Mouse (Mus musculus): Measurements from ENCODE around the gene Igf2bp3.
"Not testable (repeated sequence)": the region's sequence is repeated elsewhere in the genome, so short reads cannot be mapped to it uniquely, and the experiment has no call there.

Igf2bp3 gene

GRCm38 (mm10) chr6:49214928-49215747, at the start of gene Igf2bp3:
TSS of gene Igf2bp3 (minus strand) at chr6:49214957.
- DNase-seq (ENCODE audit: low read depth) = no peak

- DNase-seq (ENCODE audit: low read depth) = not testable (repeated sequence)
These were observed 49.7 kb upstream of the Igf2bp3 start for GRCm38 (mm10) chr6:49264446-49264845.

GRCm38 (mm10) chr6:49263847-49264243, 49.1 kb upstream of the Igf2bp3 start, which contains the start of gene Tra2a:
TSS of gene Tra2a (minus strand) at chr6:49264033.
- peak; percentile 82 for DNase-seq (ENCODE audit: low read depth)

GRCm38 (mm10) chr6:49263081-49263846, 48.5 kb upstream of the Igf2bp3 start:
- no peak for DNase-seq (ENCODE audit: low read depth)

GRCm38 (mm10) chr6:49262421-49262820, 47.7 kb upstream of the Igf2bp3 start:
- DNase-seq (ENCODE audit: low read depth) = no peak

GRCm38 (mm10) chr6:49259711-49260110, 45.0 kb upstream of the Igf2bp3 start:
- DNase-seq (ENCODE audit: low read depth) = no peak

DNA sequence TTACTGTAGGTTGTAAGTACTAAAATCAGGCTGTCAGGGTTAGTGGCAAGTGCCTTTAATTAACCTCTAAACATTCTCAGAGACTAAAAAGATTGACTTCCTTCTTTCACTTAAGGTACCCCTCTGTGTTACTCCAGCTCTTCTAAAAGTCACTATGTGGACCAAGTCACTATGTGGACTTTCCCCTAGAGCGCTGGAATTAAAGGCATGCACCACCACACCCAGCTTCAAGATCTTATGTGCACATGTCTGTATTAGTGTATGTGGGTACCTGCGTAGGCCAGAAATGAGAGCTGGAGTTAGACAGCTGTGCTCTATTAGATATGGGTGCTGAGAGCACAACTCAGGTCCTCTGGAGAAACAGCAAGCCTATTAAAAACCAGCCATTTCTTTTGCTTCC, 43.1 kb upstream of the Igf2bp3 start:
- DNase-seq (ENCODE audit: low read depth) = no peak

DNA sequence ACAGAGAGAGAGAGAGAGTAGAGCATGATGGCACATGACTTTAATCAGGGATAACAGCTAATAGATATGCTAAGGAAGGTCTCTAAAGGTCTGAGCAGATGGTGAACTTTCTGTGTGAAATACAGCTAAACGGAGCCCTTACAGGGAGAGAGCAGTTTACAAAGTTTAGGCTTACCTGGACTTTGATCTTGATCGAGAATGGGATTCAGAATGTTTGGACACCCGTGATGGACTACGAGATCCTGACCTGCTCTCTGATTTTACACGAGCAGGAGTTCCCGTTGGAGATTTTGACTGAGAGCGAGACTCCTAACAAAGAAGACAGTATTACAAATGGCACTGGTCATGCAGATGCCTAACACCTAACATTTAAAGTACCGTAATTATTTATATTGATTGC, 37.5 kb upstream of the Igf2bp3 start:
- no peak for DNase-seq (ENCODE audit: low read depth)

DNA sequence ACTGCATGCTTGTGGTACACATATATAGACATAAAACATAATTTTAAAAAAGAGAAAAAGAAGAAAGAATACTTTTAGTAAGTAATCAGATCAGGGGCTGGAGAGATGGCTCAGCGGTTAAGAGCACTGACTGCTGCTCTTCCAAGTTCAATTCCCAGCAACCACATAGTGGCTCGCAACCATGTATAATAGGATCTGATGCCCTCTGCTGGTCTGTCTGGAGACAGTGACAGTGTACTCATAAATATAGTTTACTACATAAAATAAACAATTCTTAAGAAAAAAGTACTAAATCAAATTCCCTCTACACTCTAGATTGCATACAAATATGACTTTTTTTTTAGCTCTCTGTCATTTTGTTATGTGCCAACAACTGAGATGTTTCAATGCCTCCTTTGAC, 36.4 kb upstream of the Igf2bp3 start:
- DNase-seq (ENCODE audit: low read depth) = no peak

DNA sequence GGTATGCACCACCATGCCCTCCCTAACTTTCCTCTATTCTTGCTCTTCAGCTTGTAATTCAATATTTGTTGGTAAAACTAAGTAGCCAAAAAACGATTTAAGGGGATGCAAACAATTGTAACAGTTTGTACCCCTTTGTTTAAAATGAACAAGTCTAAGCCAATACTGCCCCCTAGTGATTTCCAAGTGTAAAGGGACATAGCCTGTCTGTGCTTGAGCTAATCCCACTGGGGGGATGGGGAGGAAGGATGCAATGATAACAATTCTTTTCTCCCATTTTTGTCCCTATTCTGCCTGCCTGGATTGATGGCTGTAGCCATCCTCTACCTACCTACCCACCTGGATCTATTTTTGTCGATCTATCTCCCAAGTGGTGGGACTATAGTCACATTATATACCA, 32.5 kb upstream of the Igf2bp3 start:
- DNase-seq (ENCODE audit: low read depth) = no peak

DNA sequence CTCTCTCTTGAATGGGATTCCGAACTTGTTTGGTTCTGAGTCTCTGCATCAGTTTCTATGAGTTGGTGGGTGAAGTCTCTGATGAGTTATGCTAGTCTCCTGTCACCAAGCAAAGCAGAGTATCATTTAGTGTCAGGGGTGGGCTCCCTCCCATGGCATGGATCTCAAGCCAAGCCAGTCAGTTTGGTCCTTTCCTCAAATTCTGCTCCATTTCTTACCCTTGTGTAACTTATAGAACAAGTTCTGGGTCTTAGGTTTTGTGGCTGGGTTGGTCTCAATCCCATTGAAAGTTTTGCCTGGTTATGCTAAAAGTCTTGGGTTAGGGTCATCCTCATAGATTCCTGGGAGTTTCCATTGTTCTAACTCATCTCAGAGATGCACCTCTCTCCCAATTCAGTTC, 27.6 kb upstream of the Igf2bp3 start:
- no peak for DNase-seq (ENCODE audit: low read depth)

GRCm38 (mm10) chr6:49241562-49241961, 26.8 kb upstream of the Igf2bp3 start:
- DNase-seq (ENCODE audit: low read depth) = no peak

- peak; percentile 71 for DNase-seq (ENCODE audit: low read depth)
These were observed 21.6 kb upstream of the Igf2bp3 start for GRCm38 (mm10) chr6:49236331-49236730.

DNA sequence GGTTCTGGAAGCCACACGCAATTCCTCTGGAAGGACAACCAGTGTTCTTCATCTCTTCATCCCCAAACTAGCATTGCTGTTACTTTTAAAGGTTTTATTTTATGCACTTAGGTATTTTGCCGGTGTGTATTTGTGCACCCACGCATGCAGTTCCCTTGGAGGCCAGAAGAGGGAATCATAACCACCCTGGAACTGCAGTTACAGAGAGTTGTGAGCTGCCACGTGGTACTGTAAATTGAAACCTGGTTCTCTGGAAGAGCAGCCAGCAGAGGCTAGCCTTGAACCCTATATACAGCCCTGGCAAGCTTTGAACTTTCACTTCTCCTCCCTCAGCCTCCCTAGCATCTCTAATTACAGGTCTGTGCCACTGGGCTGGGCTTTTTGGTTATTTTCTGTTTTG, 18.6 kb upstream of the Igf2bp3 start:
- no peak for DNase-seq (ENCODE audit: low read depth)

- DNase-seq (ENCODE audit: low read depth) = no peak
These were observed 13.4 kb upstream of the Igf2bp3 start for GRCm38 (mm10) chr6:49228126-49228679.

- no peak for DNase-seq (ENCODE audit: low read depth)
These were observed 12.5 kb upstream of the Igf2bp3 start for GRCm38 (mm10) chr6:49227184-49227735.

DNA sequence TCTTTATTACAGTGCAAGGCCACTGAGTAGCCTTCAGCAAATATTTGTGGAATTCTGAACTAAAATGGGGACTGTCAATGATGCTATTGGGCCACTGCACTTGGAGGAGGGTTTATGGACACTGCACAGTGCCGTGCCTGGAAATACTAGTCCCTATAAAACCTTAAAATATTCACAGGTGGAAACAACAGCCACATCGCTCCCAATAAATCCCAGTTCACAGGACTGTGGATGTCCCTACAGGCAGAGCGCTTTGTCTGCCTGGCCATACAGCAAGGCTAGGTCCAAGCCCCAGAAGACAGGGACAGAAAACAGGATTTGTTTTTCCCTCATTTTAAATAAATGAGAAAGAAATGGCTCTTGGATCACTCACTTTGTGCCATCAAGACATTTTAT, 11.0 kb upstream of the Igf2bp3 start:
- DNase-seq (ENCODE audit: low read depth) = no peak

GRCm38 (mm10) chr6:49224923-49225727, 10.4 kb upstream of the Igf2bp3 start:
- DNase-seq (ENCODE audit: low read depth) = no peak

GRCm38 (mm10) chr6:49221906-49222305, 7.1 kb upstream of the Igf2bp3 start:
- DNase-seq (ENCODE audit: low read depth) = no peak

- no peak for DNase-seq (ENCODE audit: low read depth)
These were observed 5.3 kb upstream of the Igf2bp3 start for GRCm38 (mm10) chr6:49219920-49220604.

- DNase-seq (ENCODE audit: low read depth) = peak; percentile 40
These were observed 4.3 kb upstream of the Igf2bp3 start for GRCm38 (mm10) chr6:49219001-49219560.
